Mouse (Mus musculus): ENCODE data around the gene Afap1. TPM values are rescaled to one million over a fixed set of nuclear protein-coding genes. Genes with fewer than 3 reads are reported as not detected.

Afap1 gene
- polyA plus RNA-seq, 1 experiment, result 12.4 TPM

DNA sequence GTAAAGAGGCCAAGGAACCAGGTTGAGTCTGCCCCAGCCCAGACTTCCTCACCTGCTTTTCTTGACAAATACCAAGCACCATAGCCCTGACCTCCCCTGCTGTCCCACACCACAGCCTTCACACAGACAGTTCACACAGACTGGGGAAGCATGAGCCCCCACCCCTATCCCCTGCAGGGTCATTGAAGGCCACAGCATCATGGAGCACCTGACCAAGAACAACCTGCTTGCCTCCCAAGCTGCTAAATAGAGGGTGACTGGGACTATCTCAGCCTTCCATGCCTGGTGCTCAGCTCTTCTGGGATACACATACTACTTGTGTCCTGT lies 148.1 kb downstream of the Afap1 start:
- no peaks in the 10 kb centered on the region for H3K27me3 ChIP-seq (ENCODE audit: control insufficient read depth, insufficient read depth, insufficient read length)
- H3ac ChIP-seq (ENCODE audit: control insufficient read depth, insufficient read length), result no peak overlapping the region
- no peak overlapping the region for H3K4me2 ChIP-seq (ENCODE audit: low read depth)
- no peak for TF ChIP-seq TCF12 (IDR thresholded peaks at IDR 0.05; ENCODE audit: insufficient read depth, poor library complexity, severe bottlenecking)
- TF ChIP-seq TCF3 (IDR thresholded peaks at IDR 0.05; ENCODE audit: insufficient read length, low read depth), result no peak
- TF ChIP-seq E2F4 (IDR thresholded peaks at IDR 0.05; ENCODE audit: insufficient read depth), result no peak
- TF ChIP-seq SRF (IDR thresholded peaks at IDR 0.05; ENCODE audit: control insufficient read depth, insufficient read length, low read depth), result no peak
- no peak for TF ChIP-seq USF1 (IDR thresholded peaks at IDR 0.05; ENCODE audit: low read depth)
- TF ChIP-seq CEBPB (IDR thresholded peaks at IDR 0.05; ENCODE audit: insufficient read depth, poor library complexity, severe bottlenecking), result no peak
- TF ChIP-seq POLR2A (IDR thresholded peaks at IDR 0.05; ENCODE audit: insufficient read length, low read depth), result no peak
- no peak for TF ChIP-seq POLR2AphosphoS2 (IDR thresholded peaks at IDR 0.05; ENCODE audit: insufficient read length, low read depth)
- TF ChIP-seq MAX (IDR thresholded peaks at IDR 0.05; ENCODE audit: low read depth), result no peak
- TF ChIP-seq REST (IDR thresholded peaks at IDR 0.05; ENCODE audit: insufficient read depth, insufficient read length), result no peak
- no peak for TF ChIP-seq MYOD1 (IDR thresholded peaks at IDR 0.05; ENCODE audit: control insufficient read depth in 1 of 3, insufficient read length in 2 of 3, low read depth in 2 of 3)
- no peak for TF ChIP-seq MYOG (IDR thresholded peaks at IDR 0.05; ENCODE audit: control insufficient read depth in 1 of 3, insufficient read depth in 1 of 3, insufficient read length in 2 of 3, low read depth in 2 of 3)
- H3K79me2 ChIP-seq (ENCODE audit: control insufficient read depth, insufficient read depth), result no peaks in the 10 kb centered on the region
- no peak overlapping the region for H3K4me3 ChIP-seq
- peaks cover 10% of the 10 kb centered on the region for H3K36me3 ChIP-seq (ENCODE audit: control insufficient read depth, insufficient read depth)

GRCm38 (mm10) chr5:36041756-36042155 lies 148.6 kb downstream of the Afap1 start:
- no peaks in the 10 kb centered on the region for H3K27me3 ChIP-seq (ENCODE audit: control insufficient read depth, insufficient read depth, insufficient read length)
- no peak overlapping the region for H3ac ChIP-seq (ENCODE audit: control insufficient read depth, insufficient read length)
- no peaks in the 10 kb centered on the region for H3K79me2 ChIP-seq (ENCODE audit: control insufficient read depth, insufficient read depth)
- peak; percentile 26 for TF ChIP-seq POLR2A (IDR thresholded peaks at IDR 0.05; ENCODE audit: insufficient read length, low read depth)
- no peak for TF ChIP-seq MYOG (IDR thresholded peaks at IDR 0.05; ENCODE audit: control insufficient read depth in 1 of 3, insufficient read depth in 1 of 3, insufficient read length in 2 of 3, low read depth in 2 of 3)
- TF ChIP-seq REST (IDR thresholded peaks at IDR 0.05; ENCODE audit: insufficient read depth, insufficient read length), result no peak
- peak; percentile 13 for TF ChIP-seq POLR2AphosphoS2 (IDR thresholded peaks at IDR 0.05; ENCODE audit: insufficient read length, low read depth)
- TF ChIP-seq USF1 (IDR thresholded peaks at IDR 0.05; ENCODE audit: low read depth), result no peak
- peak in 1 of 3 experiments; percentile 31 for TF ChIP-seq MYOD1 (IDR thresholded peaks at IDR 0.05; ENCODE audit: control insufficient read depth in 1 of 3, insufficient read length in 2 of 3, low read depth in 2 of 3)
- no peak overlapping the region for H3K4me2 ChIP-seq (ENCODE audit: low read depth)
- no peak overlapping the region for H3K4me3 ChIP-seq
- peaks cover 10% of the 10 kb centered on the region for H3K36me3 ChIP-seq (ENCODE audit: control insufficient read depth, insufficient read depth)

GRCm38 (mm10) chr5:36043154-36043553 lies 150.0 kb downstream of the Afap1 start:
- H3K27me3 ChIP-seq (ENCODE audit: control insufficient read depth, insufficient read depth, insufficient read length), result no peaks in the 10 kb centered on the region
- H3K79me2 ChIP-seq (ENCODE audit: control insufficient read depth, insufficient read depth), result no peaks in the 10 kb centered on the region
- TF ChIP-seq SRF (IDR thresholded peaks at IDR 0.05; ENCODE audit: control insufficient read depth, insufficient read length, low read depth), result no peak
- peak; percentile 8 for TF ChIP-seq TCF12 (IDR thresholded peaks at IDR 0.05; ENCODE audit: insufficient read depth, poor library complexity, severe bottlenecking)
- TF ChIP-seq E2F4 (IDR thresholded peaks at IDR 0.05; ENCODE audit: insufficient read depth), result no peak
- no peak for TF ChIP-seq POLR2AphosphoS2 (IDR thresholded peaks at IDR 0.05; ENCODE audit: insufficient read length, low read depth)
- TF ChIP-seq MAX (IDR thresholded peaks at IDR 0.05; ENCODE audit: low read depth), result no peak
- TF ChIP-seq TCF3 (IDR thresholded peaks at IDR 0.05; ENCODE audit: insufficient read length, low read depth), result peak; percentile 66
- TF ChIP-seq MYOG (IDR thresholded peaks at IDR 0.05; ENCODE audit: control insufficient read depth in 1 of 3, insufficient read depth in 1 of 3, insufficient read length in 2 of 3, low read depth in 2 of 3), result peak in 2 of 3 experiments; percentile 93 to 95
- no peak for TF ChIP-seq CEBPB (IDR thresholded peaks at IDR 0.05; ENCODE audit: insufficient read depth, poor library complexity, severe bottlenecking)
- TF ChIP-seq MYOD1 (IDR thresholded peaks at IDR 0.05; ENCODE audit: control insufficient read depth in 1 of 3, insufficient read length in 2 of 3, low read depth in 2 of 3), result peak in 2 of 3 experiments; percentile 66 to 85
- no peak overlapping the region for H3ac ChIP-seq (ENCODE audit: control insufficient read depth, insufficient read length)
- H3K36me3 ChIP-seq (ENCODE audit: control insufficient read depth, insufficient read depth), result peaks cover 10% of the 10 kb centered on the region
- no peak overlapping the region for H3K4me3 ChIP-seq
- no peak overlapping the region for H3K4me2 ChIP-seq (ENCODE audit: low read depth)

Other genes starting within 250 kb of the Afap1 start
- 5.9 TPM for gene Htra3, start 213.5 kb upstream of the Afap1 start, polyA plus RNA-seq (2012; fragmentation: generic; extraction: Trizol)
- gene Sh3tc1, start 153.3 kb upstream of the Afap1 start, polyA plus RNA-seq (2012; fragmentation: generic; extraction: Trizol), result 0.26 TPM
- gene Ablim2, start 135.4 kb upstream of the Afap1 start, polyA plus RNA-seq (2012; fragmentation: generic; extraction: Trizol), result 11.9 TPM